Mouse (Mus musculus) stomach, postnatal 0 days (tissue): ENCODE results near the gene Ggt1.

Experiments
- CTCF ChIP-seq: IDR thresholded peaks from 2 replicates; pipeline ENCODE4 v1.5.1; 2016; ENCODE audit warnings: antibody characterized with exemption, low read depth, mild to moderate bottlenecking, moderate library complexity
- EP300 ChIP-seq: optimal IDR thresholded peaks from 2 replicates; pipeline ENCODE3; 2016; ENCODE audit warnings: antibody characterized with exemption

DNA sequence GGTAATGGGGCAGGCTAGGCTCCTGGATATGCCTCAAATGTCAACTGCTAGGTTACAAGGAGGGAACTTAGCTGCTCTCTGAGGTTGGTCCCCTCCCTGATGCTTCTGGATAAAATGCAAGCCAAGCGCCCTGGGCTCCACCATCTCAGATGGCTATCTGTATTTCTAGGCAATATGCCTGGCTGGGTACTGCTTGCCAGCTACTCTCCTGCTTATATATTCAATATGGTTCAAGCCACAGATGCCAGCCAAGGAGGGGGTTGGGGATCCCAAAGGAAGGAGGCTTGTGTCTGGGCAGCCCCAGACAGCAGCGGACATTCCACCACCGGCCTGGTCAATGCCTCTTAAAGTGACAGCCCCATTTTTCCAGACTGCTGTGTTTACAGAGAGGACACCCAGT is 2.9 kb upstream of the Ggt1 start:
- TF ChIP-seq CTCF = no peak
- no peak for TF ChIP-seq EP300
